Mouse (Mus musculus): ENCODE results near the gene Card19.

Gene Card19

GRCm38 (mm10) chr13:49196766-49197165 lies 19.1 kb downstream of the Card19 start:
- Histone ChIP-seq H3K27me3 (ENCODE audit: insufficient read depth, low read length) (peaks cover 8% of the 10 kb centered on the region), H3K4me3 (replicated peaks; ENCODE audit: low read length) (no peak overlapping the region), H3K4me1 (replicated peaks; ENCODE audit: low read depth, low read length) (peaks cover 5% of the 10 kb centered on the region), H3K9me3 (ENCODE audit: low read length) (no peaks in the 10 kb centered on the region), H3K36me3 (ENCODE audit: insufficient read depth, low read length) (peaks cover 24% of the 10 kb centered on the region)
- TF ChIP-seq NANOG (IDR thresholded peaks at IDR 0.05; ENCODE audit: borderline replicate concordance, low read length) (no peak), CTCF (conservative IDR thresholded peaks at IDR 0.05; ENCODE audit: low read length) (no peak), POU5F1 (IDR thresholded peaks at IDR 0.05; ENCODE audit: borderline replicate concordance, low read length) (no peak)

GRCm38 (mm10) chr13:49196211-49196610 lies 19.6 kb downstream of the Card19 start:
- H3K9me3 ChIP-seq (ENCODE audit: low read length): no peaks in the 10 kb centered on the region
- no peak overlapping the region for H3K4me3 ChIP-seq (replicated peaks; ENCODE audit: low read length)
- H3K36me3 ChIP-seq (ENCODE audit: insufficient read depth, low read length): peaks cover 24% of the 10 kb centered on the region
- peaks cover 8% of the 10 kb centered on the region for H3K27me3 ChIP-seq (ENCODE audit: insufficient read depth, low read length)
- peaks cover 5% of the 10 kb centered on the region for H3K4me1 ChIP-seq (replicated peaks; ENCODE audit: low read depth, low read length)
- TF ChIP-seq NANOG (IDR thresholded peaks at IDR 0.05; ENCODE audit: borderline replicate concordance, low read length) (no peak), CTCF (conservative IDR thresholded peaks at IDR 0.05; ENCODE audit: low read length) (no peak), POU5F1 (IDR thresholded peaks at IDR 0.05; ENCODE audit: borderline replicate concordance, low read length) (no peak)

GRCm38 (mm10) chr13:49195651-49196050 lies 20.2 kb downstream of the Card19 start:
- Histone ChIP-seq H3K4me3 (replicated peaks; ENCODE audit: low read length) (no peak overlapping the region), H3K9me3 (ENCODE audit: low read length) (no peaks in the 10 kb centered on the region), H3K27me3 (ENCODE audit: insufficient read depth, low read length) (peaks cover 9% of the 10 kb centered on the region), H3K36me3 (ENCODE audit: insufficient read depth, low read length) (peaks cover 24% of the 10 kb centered on the region), H3K4me1 (replicated peaks; ENCODE audit: low read depth, low read length) (no peaks in the 10 kb centered on the region; the same call in none of the 2 replicates)
- TF ChIP-seq POU5F1 (IDR thresholded peaks at IDR 0.05; ENCODE audit: borderline replicate concordance, low read length): no peak

- Histone ChIP-seq H3K27me3 (ENCODE audit: insufficient read depth, low read length) (peaks cover 9% of the 10 kb centered on the region), H3K4me1 (replicated peaks; ENCODE audit: low read depth, low read length) (no peaks in the 10 kb centered on the region; the same call in none of the 2 replicates), H3K36me3 (ENCODE audit: insufficient read depth, low read length) (peaks cover 24% of the 10 kb centered on the region), H3K4me3 (replicated peaks; ENCODE audit: low read length) (no peak overlapping the region), H3K9me3 (ENCODE audit: low read length) (no peaks in the 10 kb centered on the region)
- TF ChIP-seq CTCF (conservative IDR thresholded peaks at IDR 0.05; ENCODE audit: low read length) (no peak), POU5F1 (IDR thresholded peaks at IDR 0.05; ENCODE audit: borderline replicate concordance, low read length) (no peak), NANOG (IDR thresholded peaks at IDR 0.05; ENCODE audit: borderline replicate concordance, low read length) (no peak)
These were observed 21.0 kb downstream of the Card19 start for GRCm38 (mm10) chr13:49194811-49195210.

- TF ChIP-seq POU5F1 (IDR thresholded peaks at IDR 0.05; ENCODE audit: borderline replicate concordance, low read length): no peak
- no peak for TF ChIP-seq CTCF (conservative IDR thresholded peaks at IDR 0.05; ENCODE audit: low read length)
- no peak for TF ChIP-seq NANOG (IDR thresholded peaks at IDR 0.05; ENCODE audit: borderline replicate concordance, low read length)
- Histone ChIP-seq H3K27me3 (ENCODE audit: insufficient read depth, low read length) (peaks cover 7% of the 10 kb centered on the region), H3K4me1 (replicated peaks; ENCODE audit: low read depth, low read length) (peaks cover 9% of the 10 kb centered on the region), H3K4me3 (replicated peaks; ENCODE audit: low read length) (no peak overlapping the region), H3K9me3 (ENCODE audit: low read length) (no peaks in the 10 kb centered on the region), H3K36me3 (ENCODE audit: insufficient read depth, low read length) (peaks cover 24% of the 10 kb centered on the region)
These were observed 22.2 kb downstream of the Card19 start for GRCm38 (mm10) chr13:49193650-49194049.

GRCm38 (mm10) chr13:49192156-49192855 lies 23.5 kb downstream of the Card19 start:
- Histone ChIP-seq H3K4me3 (replicated peaks; ENCODE audit: low read length) (no peak overlapping the region), H3K9me3 (ENCODE audit: low read length) (no peaks in the 10 kb centered on the region), H3K27me3 (ENCODE audit: insufficient read depth, low read length) (peaks cover 17% of the 10 kb centered on the region), H3K36me3 (ENCODE audit: insufficient read depth, low read length) (peaks cover 24% of the 10 kb centered on the region), H3K4me1 (replicated peaks; ENCODE audit: low read depth, low read length) (peaks cover 19% of the 10 kb centered on the region)
- TF ChIP-seq CTCF (conservative IDR thresholded peaks at IDR 0.05; ENCODE audit: low read length) (no peak), NANOG (IDR thresholded peaks at IDR 0.05; ENCODE audit: borderline replicate concordance, low read length) (no peak), POU5F1 (IDR thresholded peaks at IDR 0.05; ENCODE audit: borderline replicate concordance, low read length) (no peak)

GRCm38 (mm10) chr13:49191673-49192035 lies 24.2 kb downstream of the Card19 start:
- Histone ChIP-seq H3K27me3 (ENCODE audit: insufficient read depth, low read length) (peaks cover 20% of the 10 kb centered on the region), H3K4me3 (replicated peaks; ENCODE audit: low read length) (no peak overlapping the region), H3K36me3 (ENCODE audit: insufficient read depth, low read length) (peaks cover 24% of the 10 kb centered on the region), H3K4me1 (replicated peaks; ENCODE audit: low read depth, low read length) (peaks cover 23% of the 10 kb centered on the region), H3K9me3 (ENCODE audit: low read length) (no peaks in the 10 kb centered on the region)
- TF ChIP-seq POU5F1 (IDR thresholded peaks at IDR 0.05; ENCODE audit: borderline replicate concordance, low read length) (no peak), NANOG (IDR thresholded peaks at IDR 0.05; ENCODE audit: borderline replicate concordance, low read length) (no peak)

- no peaks in the 10 kb centered on the region for H3K9me3 ChIP-seq (ENCODE audit: low read length)
- H3K4me3 ChIP-seq (replicated peaks; ENCODE audit: low read length): no peak overlapping the region
- peaks cover 25% of the 10 kb centered on the region for H3K27me3 ChIP-seq (ENCODE audit: insufficient read depth, low read length)
- H3K4me1 ChIP-seq (replicated peaks; ENCODE audit: low read depth, low read length): peaks cover 27% of the 10 kb centered on the region
- H3K36me3 ChIP-seq (ENCODE audit: insufficient read depth, low read length): peaks cover 21% of the 10 kb centered on the region
- TF ChIP-seq POU5F1 (IDR thresholded peaks at IDR 0.05; ENCODE audit: borderline replicate concordance, low read length): no peak
- no peak for TF ChIP-seq CTCF (conservative IDR thresholded peaks at IDR 0.05; ENCODE audit: low read length)
- no peak for TF ChIP-seq NANOG (IDR thresholded peaks at IDR 0.05; ENCODE audit: borderline replicate concordance, low read length)
These were observed 24.8 kb downstream of the Card19 start for GRCm38 (mm10) chr13:49190876-49191672.
